Mouse (Mus musculus): ENCODE data around the gene Dnajc17.

Gene Dnajc17

DNA sequence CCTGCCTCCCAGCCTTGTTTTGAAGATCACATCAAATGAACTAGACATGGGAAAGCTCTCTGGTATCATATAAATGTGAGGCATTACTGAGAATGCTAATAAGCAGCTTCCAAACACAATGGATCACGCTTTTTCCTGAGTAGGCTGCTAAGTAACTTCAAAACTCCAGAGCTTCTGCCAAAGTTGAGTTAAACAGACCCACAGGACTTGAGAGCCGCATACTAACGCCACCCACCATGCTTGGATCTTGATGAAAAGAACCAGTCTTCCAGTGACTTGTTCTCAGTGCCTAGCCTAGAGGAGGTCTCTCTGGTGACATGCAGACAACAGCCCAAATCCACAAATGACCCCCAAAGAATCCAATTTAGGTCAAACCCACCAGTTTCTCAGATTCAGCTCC is 9.7 kb downstream of the Dnajc17 start:
- in situ Hi-C loops (cut with MseI, MboI), result no loop called here

GRCm38 (mm10) chr2:119198049-119198448 is 10.5 kb downstream of the Dnajc17 start:
- in situ Hi-C loops (cut with MseI, MboI), result no loop called here

GRCm38 (mm10) chr2:119197493-119197892 is 11.1 kb downstream of the Dnajc17 start:
- in situ Hi-C loops (cut with MseI, MboI), result no loop called here

GRCm38 (mm10) chr2:119196316-119197108 is 12.1 kb downstream of the Dnajc17 start:
- in situ Hi-C loops (cut with MseI, MboI), result no loop called here

- in situ Hi-C loops (cut with MseI, MboI), result no loop called here
Measured at GRCm38 (mm10) chr2:119194140-119194539, 14.5 kb downstream of the Dnajc17 start.

- in situ Hi-C loops (cut with MseI, MboI), result no loop called here
Measured at GRCm38 (mm10) chr2:119190969-119191368, 17.6 kb downstream of the Dnajc17 start.

DNA sequence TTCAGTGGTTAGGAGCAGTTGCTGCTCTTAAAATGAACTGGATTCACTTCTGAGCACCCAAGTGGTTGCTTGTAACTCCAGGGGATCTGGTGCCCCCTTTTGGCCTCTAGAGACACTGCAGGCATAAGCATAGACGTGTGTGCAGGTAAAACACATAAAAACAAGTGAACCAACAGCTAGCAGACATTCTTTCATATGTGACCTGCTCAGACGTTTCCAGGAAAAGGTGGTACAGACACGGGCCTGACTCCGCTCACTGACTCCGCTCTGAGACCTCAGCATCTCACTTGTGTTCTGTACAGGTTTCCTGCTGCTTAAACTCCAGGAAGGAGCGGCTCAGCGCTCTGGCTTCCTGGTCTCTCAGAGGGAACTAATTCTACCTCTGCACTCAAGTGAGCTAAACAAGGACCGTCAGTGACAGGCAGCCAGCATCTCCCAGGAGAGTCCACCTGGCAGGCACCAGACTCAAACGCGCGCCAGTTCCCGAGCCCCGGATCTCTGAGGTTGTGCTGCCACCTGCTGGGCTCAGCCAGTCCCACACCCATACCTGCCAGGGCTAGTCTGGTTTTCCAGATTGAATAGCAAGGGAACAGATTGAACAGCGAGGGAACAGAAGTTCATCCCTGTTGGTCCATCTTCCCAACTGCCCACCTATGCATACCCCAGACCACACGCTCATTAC is 19.4 kb downstream of the Dnajc17 start:
- in situ Hi-C loops (cut with MseI, MboI), result loop anchor here (5.0 kb wide), 1 partner anchor 37 kb away; no protein-coding TSS in a partner anchor

- in situ Hi-C loops (cut with MseI, MboI), result no loop called here
Measured at GRCm38 (mm10) chr2:119182914-119183313, 25.7 kb downstream of the Dnajc17 start.

GRCm38 (mm10) chr2:119177384-119177939 is 31.1 kb downstream of the Dnajc17 start:
- in situ Hi-C loops (cut with MseI, MboI), result no loop called here

- in situ Hi-C loops (cut with MseI, MboI), result no loop called here
Measured at GRCm38 (mm10) chr2:119176761-119177160, 31.8 kb downstream of the Dnajc17 start.

DNA sequence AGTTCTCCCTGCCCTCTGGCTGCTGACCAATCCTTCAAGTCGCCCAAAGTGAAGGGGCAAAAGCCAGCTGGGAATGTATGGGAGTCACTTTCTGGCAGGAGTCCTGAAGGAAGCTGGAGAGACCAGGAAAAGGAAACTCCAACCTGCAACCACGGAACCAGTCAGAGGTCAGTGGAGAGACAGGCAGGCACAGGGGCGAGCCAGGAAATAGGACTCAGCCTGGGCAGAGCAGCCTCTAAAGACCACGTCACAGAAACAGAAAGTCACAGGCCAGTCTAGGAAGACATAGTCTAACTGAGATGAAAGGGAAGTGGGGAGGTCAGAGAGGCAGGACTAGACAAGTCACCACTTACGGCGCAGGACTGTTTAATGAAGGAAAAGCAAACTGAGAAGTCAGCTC is 33.0 kb downstream of the Dnajc17 start:
- in situ Hi-C loops (cut with MseI, MboI), result no loop called here

DNA sequence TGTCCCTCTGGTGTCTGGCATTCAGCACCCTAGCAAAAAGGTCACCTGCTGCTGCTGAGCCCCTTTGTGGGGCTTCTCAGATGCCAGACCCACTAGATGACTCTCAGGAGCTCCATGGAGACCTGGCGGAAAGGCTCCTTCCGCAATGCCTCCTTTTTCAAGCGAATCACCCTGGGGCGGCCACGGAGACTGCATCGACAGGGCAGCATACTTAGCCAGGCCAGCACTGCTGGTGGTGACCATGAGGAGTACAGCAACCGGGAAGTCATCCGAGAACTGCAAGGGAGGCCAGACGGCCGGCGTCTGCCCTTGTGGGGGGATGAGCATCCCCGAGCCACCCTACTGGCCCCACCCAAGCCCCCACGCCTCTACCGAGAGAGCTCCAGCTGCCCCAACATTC is 33.7 kb downstream of the Dnajc17 start:
- in situ Hi-C loops (cut with MseI, MboI), result no loop called here

DNA sequence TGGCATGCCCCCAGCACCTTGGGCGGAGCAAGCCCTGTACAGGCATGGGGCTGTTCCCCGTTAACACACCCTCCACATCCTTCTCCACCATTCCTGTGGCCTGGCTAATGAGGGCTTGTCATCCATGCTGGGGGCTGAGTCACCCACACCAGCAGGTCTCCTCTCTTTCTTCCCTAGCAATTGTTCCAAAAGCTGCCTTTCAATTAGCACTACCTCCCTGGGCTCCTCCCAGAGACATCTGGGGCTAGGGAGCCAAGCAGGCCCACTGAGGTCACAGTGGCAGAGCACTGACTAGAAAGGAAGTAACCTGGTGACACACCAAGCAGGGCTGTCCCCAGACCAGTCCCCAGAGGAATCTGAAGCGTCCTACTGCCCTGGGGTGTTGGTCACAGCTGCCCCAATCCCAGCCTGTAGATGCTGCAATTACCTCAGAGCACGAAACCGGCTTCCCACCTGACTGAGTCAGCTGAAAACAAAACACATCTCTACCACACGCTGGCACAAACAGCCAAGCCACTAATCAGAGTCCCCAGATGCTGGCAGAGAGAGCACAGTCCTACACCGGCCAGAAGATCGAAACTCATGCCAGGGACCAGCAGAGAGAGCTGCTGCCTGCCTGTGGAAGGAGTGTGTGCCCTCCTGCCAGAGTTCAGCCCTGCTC is 34.5 kb downstream of the Dnajc17 start, which contains the start of gene Gm14137:
Gm14137 (plus strand) TSS at position 519 of the 661 bp plus-strand sequence.
- in situ Hi-C loops (cut with MseI, MboI), result no loop called here

- in situ Hi-C loops (cut with MseI, MboI), result no loop called here
Measured at GRCm38 (mm10) chr2:119172862-119173576, 35.6 kb downstream of the Dnajc17 start.

DNA sequence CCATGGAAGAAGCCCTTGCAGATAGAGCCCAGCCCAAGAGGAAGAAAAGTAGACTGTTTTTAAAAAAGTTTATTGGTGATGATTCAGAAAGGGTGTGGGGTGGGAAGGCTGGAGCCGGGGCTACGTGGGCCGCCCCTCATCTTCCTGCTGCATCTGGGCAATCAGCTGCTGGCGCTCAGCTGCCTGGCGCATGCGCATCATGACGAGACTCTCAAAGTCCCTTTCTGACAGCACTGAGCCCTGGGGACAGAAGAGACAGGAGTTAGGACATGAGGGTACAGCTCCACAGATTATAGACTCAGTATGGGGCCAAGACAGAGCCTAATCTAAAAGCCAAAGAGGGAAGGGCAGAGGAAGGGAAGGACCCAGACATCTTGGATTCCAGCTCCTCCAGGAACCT is 36.1 kb downstream of the Dnajc17 start:
- in situ Hi-C loops (cut with MseI, MboI), result no loop called here

GRCm38 (mm10) chr2:119171574-119171973 is 37.0 kb downstream of the Dnajc17 start:
- in situ Hi-C loops (cut with MseI, MboI), result no loop called here

GRCm38 (mm10) chr2:119170282-119170681 is 38.3 kb downstream of the Dnajc17 start:
- in situ Hi-C loops (cut with MseI, MboI), result no loop called here

DNA sequence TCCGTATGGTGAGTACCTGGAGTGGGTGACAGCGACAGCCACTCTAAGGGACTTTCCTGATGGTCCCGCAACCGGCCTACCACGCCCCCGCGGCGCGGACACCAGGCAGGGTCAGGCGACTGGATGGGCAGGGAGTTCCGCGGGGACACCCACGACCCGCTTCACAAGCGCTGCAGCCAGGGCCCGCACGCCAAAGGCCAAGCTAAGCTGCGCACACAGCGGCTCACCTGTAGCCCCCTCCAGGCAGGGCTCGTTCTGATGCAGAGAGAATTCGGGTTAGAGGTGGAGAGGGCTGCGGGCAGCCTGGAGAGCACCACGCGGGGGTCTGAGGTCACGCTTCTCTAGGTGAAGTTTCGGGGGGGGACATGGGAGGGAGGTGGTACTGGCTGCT is 40.7 kb downstream of the Dnajc17 start:
- in situ Hi-C loops (cut with MseI, MboI), result no loop called here

DNA sequence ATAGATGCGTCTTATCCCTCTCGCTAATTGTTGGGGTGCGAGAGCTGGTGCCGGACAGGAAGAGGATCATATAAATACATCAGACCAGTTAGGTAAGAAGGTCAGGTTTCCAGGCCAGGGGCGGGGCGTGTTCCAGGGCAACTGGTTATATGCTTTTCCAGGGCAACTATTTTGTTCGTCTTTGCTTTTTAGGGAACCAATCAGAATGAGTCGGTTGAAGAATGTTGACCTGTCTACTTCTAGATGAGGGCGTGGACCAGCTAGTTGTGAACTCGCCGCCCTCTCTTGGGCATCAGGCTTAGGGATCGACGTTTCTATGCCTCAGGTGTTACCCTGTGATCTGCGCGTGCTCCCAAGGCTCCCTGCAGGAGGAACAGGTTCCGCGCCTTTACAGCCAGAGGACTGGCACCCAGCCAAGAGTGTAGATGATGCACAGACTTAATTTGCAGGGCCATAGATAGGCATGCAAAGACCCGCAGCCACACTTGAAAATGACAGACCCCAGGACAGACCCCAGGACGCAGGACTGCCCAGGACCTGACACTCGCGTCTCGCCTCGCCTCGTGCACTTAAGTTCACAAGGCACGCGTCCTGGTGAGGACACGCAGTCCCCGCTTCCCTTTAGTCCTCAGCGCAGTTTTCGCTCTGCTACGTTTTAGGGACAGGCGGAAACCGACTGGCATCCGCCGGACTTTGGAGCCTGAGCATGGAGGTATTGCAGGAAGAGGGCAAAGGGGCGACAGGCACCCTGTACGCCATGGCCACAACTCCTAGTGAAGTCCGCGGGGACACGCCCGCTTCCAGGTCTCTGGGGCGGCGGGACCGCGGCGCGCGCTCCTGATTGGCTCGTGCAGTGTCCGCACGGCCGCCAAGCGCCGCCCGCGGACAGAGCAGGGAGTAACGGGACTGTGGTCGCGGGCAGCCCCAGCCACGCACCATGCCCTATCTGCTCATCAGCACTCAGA is 41.4 kb downstream of the Dnajc17 start, which contains the start of gene Gchfr:
Gchfr (plus strand) TSS at position 873 of the 965 bp plus-strand sequence.
- in situ Hi-C loops (cut with MseI, MboI), result no loop called here

DNA sequence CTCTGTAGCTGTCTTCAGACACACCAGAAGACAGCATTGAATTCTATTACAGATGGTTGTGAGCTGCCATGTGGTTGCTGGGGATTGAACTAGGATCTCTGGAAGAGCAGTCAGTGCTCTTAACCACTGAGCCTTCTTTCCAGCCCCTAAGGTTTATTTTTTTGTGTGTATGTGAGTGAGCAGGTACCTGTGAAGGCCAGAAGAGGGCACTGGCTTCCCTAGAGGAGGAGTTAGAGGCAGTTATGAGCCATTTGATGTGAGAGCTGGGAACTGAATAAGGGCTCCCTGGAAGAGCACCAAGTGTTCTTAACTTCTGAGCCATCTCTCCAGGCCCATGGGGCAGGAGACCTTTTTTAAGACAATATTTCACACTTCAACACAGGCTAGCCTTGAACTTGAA is 43.2 kb downstream of the Dnajc17 start:
- in situ Hi-C loops (cut with MseI, MboI), result no loop called here

Measured in mouse trophoblast stem cell (cell line).